Mouse (Mus musculus) hindbrain, embryonic 14.5 days (tissue): ENCODE measurements at regions not wholly inside any gene's neighbourhood (a gene's known extent, or its start where the extent isn't known, plus 50 kb on each side); places are given as distances from the start of the nearest gene placed in this dataset.

Source experiments
- ATAC-seq: fragments of 200-750 bp; cut with Nextera tagmentation; 2 replicates; pipeline ENCODE4 v1.8.0; 2017; ENCODE audit warnings: moderate number of reproducible peaks, mild to moderate bottlenecking, moderate TSS enrichment, moderate library complexity; ENCODE audit not compliant: low FRiP score
- DNase-seq: peaks from one replicate; pipeline ENCODE4 v3.0.0-alpha.2; 2015; ENCODE audit warnings: low spot score
- H3K27ac ChIP-seq: fragments of 300-500 bp; sonication (generic); 2 replicates; pipeline ENCODE4 v1.5.1; 2014; ENCODE audit warnings: mild to moderate bottlenecking, moderate library complexity
- H3K27me3 ChIP-seq: fragments of 300-500 bp; sonication (generic); 2 replicates; pipeline ENCODE4 v1.6.1; 2014; ENCODE audit warnings: mild to moderate bottlenecking, low read length, mixed read lengths; ENCODE audit not compliant: control insufficient read depth, insufficient read depth
- H3K36me3 ChIP-seq: fragments of 300-500 bp; sonication (generic); replicated peaks from 2 replicates; pipeline ENCODE4 v1.6.1; 2014; ENCODE audit not compliant: control insufficient read depth, insufficient read depth
- H3K4me1 ChIP-seq: fragments of 300-500 bp; sonication (generic); replicated peaks from 2 replicates; pipeline ENCODE4 v1.6.1; 2014; ENCODE audit warnings: antibody characterized with exemption, low read length, mixed read lengths; ENCODE audit not compliant: control insufficient read depth, insufficient read depth
- H3K4me2 ChIP-seq: fragments of 300-500 bp; sonication (generic); replicated peaks from 2 replicates; pipeline ENCODE4 v1.6.1; 2014; ENCODE audit warnings: mild to moderate bottlenecking, moderate library complexity
- H3K4me3 ChIP-seq: fragments of 300-500 bp; sonication (generic); replicated peaks from 2 replicates; pipeline ENCODE4 v1.5.1; 2014; ENCODE audit warnings: mild to moderate bottlenecking, low read length
- H3K9ac ChIP-seq: fragments of 300-500 bp; sonication (generic); 2 replicates; pipeline ENCODE4 v1.6.1; 2014
- H3K9me3 ChIP-seq: fragments of 300-500 bp; sonication (generic); 2 replicates; pipeline ENCODE4 v1.6.1; 2016; ENCODE audit warnings: low read length; ENCODE audit not compliant: control insufficient read depth
- WGBS: fragments of 180-500 bp; shearing (Covaris S2); extraction: QIAGEN DNeasy Blood & Tissue Kit; methylation state at CpG from one replicate; pipeline ENCODE4 v1.1.7; 2014; 5-methylcytosine and 5-hydroxymethylcytosine counted together

DNA sequence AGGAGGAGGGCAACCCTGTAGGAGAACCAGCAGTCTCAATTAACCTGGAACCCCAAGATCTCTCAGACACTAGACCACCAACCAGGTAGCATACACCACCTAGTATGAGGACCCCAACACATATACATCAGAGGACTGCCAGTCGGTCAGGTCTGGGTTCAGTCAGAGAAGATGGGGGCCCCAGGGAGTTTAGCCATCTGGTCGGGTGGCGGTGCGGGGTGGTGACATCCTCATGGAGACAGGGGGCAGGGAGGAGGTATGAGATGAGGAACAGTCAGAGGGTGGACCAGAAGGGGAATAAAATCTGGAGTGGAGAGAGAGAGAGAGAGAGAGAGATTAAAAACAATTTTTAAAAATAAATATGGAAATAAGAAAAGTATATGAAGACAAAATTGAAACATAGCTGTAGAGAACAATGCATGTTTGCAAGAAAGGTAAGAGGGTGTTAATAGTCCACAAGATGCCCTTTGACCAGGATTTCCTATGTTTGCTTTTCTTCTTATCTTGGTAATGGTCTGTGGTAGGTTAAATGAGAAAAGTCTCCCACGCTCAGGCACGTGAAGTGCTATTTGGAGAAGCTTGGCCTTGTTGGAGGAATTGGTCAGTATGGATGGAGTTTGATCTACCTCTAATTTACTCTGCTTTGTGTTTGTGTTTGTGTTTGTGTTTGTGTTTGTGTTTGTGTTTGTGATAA, 108.0 kb upstream of the Spaca1 start:
- Histone ChIP-seq H3K4me3 (no peak overlapping the region), H3K36me3 (no peaks in the 10 kb centered on the region), H3K4me1 (no peaks in the 10 kb centered on the region), H3K9me3 (no peaks in the 10 kb centered on the region), H3K27ac (no peak overlapping the region), H3K27me3 (no peaks in the 10 kb centered on the region), H3K9ac (no peak overlapping the region), H3K4me2 (no peak overlapping the region)
- WGBS = 92% methylated on average over 6 of the region's 6 CpGs
- no peak for DNase-seq
- ATAC-seq = no peak

DNA sequence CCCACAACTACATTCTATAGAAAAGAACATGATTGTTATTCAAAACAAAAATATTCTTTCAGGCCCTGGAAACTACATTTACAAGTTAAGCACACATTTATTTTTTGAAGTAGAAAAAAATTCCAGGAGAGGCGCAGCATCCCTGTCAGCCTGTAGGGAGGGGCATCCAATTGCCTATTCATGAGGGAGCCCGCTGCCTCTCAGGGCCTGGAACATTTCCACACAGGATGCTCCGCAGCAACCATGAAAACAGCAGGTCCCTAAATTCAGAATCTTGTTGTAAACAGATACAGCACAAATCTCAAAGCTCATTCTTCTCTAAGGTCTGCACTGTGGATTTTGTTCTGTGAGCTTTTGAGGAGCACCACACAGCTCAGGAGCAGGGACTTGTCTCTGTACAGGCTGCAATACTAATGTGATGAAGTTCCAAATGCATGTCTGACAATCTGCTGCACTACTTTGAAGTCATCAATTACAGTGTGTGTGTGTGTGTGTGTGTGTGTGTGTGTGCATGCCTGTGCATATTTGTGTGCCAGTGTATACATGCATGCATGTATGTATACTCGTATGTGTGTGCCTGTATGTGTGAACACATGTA, 121.4 kb upstream of the Spaca1 start:
- no peak overlapping the region for H3K9ac ChIP-seq
- H3K4me3 ChIP-seq = no peak overlapping the region
- no peak overlapping the region for H3K27ac ChIP-seq
- 47% methylated on average over 4 of the region's 4 CpGs for WGBS
- H3K27me3 ChIP-seq = no peaks in the 10 kb centered on the region
- no peak overlapping the region for H3K4me2 ChIP-seq
- peak; percentile 23 for DNase-seq
- no peak for ATAC-seq
- peaks cover 5% of the 10 kb centered on the region for H3K4me1 ChIP-seq
- H3K9me3 ChIP-seq = no peaks in the 10 kb centered on the region
- no peaks in the 10 kb centered on the region for H3K36me3 ChIP-seq

DNA sequence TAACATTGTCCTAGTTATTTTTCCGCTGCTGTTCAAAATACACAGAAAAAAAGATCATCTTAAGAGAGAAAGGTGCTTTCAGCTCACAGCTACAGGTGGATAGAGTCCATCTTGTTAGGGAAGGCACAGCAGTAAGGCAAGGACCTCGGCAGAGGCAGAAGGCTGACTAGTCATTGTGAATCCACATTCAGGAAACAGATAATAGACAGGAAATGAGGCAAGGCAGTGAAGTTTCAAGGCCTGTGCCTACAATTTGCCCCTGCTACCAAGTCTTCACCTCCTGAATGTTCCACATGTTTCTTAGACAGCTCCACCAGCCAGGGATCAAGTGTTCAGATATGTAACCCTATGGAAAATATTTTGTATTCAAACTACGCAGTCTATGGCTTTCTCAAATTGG, 122.0 kb upstream of the Spaca1 start:
- WGBS = 80% methylated on average over 3 of the region's 3 CpGs
- H3K27ac ChIP-seq = no peak overlapping the region
- H3K27me3 ChIP-seq = no peaks in the 10 kb centered on the region
- no peak overlapping the region for H3K4me2 ChIP-seq
- DNase-seq (peak; percentile 14), ATAC-seq (no peak)
- no peak overlapping the region for H3K9ac ChIP-seq
- no peak overlapping the region for H3K4me3 ChIP-seq
- peaks cover 5% of the 10 kb centered on the region for H3K4me1 ChIP-seq
- H3K36me3 ChIP-seq = no peaks in the 10 kb centered on the region
- H3K9me3 ChIP-seq = no peaks in the 10 kb centered on the region

DNA sequence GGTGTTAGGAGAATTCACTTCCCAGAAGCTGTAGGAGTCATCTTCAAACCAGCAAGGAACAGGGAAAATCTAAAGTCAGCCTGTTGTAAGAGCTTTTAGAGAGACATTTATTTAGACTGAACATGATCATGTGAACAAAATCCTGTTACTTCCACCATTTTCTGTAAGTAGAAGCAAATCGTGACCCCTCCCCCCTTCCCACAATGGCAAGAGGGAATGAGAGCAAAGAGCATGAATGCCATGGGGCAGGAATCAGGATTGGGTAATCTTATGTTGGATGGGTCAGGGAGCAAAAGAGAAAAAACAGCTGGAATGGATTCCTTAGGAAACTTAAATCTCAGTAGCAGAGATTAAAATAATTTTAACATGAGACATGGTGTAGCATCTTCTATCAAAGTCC, 127.4 kb upstream of the Spaca1 start:
- no peak for ATAC-seq
- Histone ChIP-seq H3K27ac (no peak overlapping the region), H3K27me3 (no peaks in the 10 kb centered on the region), H3K9me3 (no peaks in the 10 kb centered on the region), H3K4me1 (no peaks in the 10 kb centered on the region), H3K4me3 (no peak overlapping the region), H3K4me2 (no peak overlapping the region), H3K36me3 (no peaks in the 10 kb centered on the region), H3K9ac (no peak overlapping the region)
- DNase-seq = peak; percentile 4
- WGBS = 91% methylated on average over 1 of the region's 1 CpGs

DNA sequence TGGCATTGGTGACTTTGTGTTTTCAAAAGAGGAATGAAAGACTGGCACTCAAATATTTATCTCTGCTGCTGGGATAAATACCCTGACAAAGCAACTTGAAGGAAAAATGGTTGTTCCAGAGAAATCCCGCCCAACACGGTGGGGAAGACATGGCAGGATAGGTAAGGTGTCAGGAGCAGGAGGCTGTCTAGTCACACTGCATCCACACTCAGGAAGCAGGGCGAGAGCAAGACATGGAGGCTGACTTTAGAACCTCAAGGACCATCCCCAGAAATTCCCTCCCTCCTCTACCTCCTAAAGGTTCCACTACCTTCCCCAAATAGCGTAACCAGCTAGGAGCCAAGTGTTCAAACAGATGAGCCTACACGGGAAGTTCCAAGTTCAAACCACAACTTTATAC, 136.5 kb upstream of the Spaca1 start:
- no peak overlapping the region for H3K4me2 ChIP-seq
- H3K27me3 ChIP-seq = no peaks in the 10 kb centered on the region
- H3K4me3 ChIP-seq = no peak overlapping the region
- ATAC-seq = no peak
- no peak overlapping the region for H3K9ac ChIP-seq
- DNase-seq = no peak
- H3K36me3 ChIP-seq = no peaks in the 10 kb centered on the region
- H3K27ac ChIP-seq = no peak overlapping the region
- no peaks in the 10 kb centered on the region for H3K4me1 ChIP-seq
- 96% methylated on average over 5 of the region's 5 CpGs for WGBS
- no peaks in the 10 kb centered on the region for H3K9me3 ChIP-seq

DNA sequence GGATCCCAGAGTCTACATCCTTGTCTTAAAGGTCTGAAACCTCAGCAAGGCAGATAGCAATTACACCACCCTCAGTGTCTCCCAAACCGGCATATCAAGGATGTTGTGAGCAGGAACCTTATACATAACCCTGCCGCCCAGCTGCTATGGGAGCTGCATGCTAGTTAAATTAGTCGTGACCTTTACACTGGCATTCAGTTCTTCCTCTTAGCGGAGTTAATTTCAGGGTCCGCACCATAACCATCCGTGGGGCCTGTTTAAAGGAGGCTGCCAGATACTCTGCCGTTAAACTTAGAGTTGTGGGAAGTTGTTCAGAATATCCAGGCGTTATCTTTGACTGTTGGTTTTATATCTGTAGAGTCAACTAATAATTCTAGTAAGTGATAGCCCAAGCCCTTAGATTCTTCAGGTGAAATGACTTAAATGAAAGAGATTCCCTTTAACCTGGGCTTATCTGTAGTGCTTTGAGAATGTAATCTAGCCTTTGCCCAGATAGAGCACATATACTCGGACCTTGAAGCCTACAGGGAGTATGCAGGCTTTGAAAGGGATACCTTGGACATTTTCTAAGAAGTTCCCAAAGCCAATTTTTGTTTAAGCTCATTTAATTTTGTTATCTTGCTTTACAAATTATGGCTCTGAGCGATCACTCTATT, 153.3 kb upstream of the Spaca1 start:
- H3K27me3 ChIP-seq = no peaks in the 10 kb centered on the region
- no peak overlapping the region for H3K4me3 ChIP-seq
- WGBS = 83% methylated on average over 10 of the region's 10 CpGs
- no peak overlapping the region for H3K9ac ChIP-seq
- H3K27ac ChIP-seq = no peak overlapping the region
- DNase-seq (no peak), ATAC-seq (no peak)
- no peaks in the 10 kb centered on the region for H3K36me3 ChIP-seq
- H3K4me2 ChIP-seq = no peak overlapping the region
- H3K4me1 ChIP-seq = no peaks in the 10 kb centered on the region
- H3K9me3 ChIP-seq = no peaks in the 10 kb centered on the region

DNA sequence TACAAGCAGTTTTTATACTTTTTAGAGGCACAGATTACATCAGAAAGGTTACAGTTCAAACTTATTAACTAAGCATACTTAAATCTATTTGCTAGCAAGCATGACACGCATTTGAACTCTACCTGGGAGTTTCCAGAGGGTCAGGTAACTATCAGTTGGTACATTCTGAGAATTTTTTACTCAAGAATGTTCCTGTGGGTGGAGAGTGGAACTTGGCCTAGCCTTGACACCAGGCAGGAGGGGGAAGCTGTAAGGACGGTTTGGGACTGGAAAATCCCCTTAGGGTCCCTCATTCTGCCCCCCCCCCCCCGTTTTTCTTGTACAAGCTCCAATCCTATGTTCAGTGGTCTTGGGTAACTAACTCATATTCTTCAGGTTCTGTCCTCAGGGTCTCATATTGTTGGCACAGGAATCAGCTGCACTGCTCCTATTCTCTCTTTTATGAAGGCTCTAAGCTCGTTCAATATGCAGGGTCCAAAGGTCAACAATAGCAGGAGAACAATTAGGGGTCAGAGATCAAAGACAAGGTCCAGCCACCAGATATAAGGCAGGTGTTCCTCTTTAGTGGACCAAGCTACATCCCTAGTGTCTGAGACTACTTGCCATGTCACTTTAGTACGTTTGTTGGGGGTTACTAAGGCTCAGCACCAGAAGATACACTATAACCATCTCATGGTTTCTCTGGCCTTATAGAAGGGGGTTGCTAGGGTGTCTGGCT, 159.3 kb upstream of the Spaca1 start:
- Histone ChIP-seq H3K27ac (no peak overlapping the region), H3K27me3 (no peaks in the 10 kb centered on the region), H3K4me2 (no peak overlapping the region), H3K36me3 (no peaks in the 10 kb centered on the region), H3K4me1 (no peaks in the 10 kb centered on the region), H3K9ac (no peak overlapping the region), H3K9me3 (no peaks in the 10 kb centered on the region), H3K4me3 (no peak overlapping the region)
- DNase-seq (no peak), ATAC-seq (no peak)
- WGBS = 66% methylated on average over 5 of the region's 5 CpGs

DNA sequence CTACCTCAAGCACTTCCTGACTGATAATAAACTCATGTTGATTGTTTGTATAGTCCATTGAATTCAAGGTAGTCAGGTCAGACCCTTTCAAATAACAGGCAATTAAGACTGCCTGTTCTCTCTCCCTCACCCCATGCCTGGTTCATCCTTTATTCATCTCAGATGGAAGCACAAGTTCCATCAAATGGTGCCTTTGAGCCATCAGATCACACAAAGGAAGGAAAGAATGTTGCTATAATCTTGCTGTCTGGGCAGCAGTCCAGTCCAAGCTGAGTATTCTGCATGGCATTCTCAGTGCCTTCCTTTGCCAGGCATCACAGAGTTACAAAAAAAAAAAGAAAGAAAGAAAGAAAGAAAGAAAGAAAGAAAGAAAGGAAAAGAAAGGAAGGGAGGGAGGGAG, 163.7 kb upstream of the Spaca1 start:
- H3K27ac ChIP-seq = no peak overlapping the region
- ATAC-seq (no peak), DNase-seq (no peak)
- no peak overlapping the region for H3K4me2 ChIP-seq
- no peaks in the 10 kb centered on the region for H3K9me3 ChIP-seq
- no peaks in the 10 kb centered on the region for H3K27me3 ChIP-seq
- no peak overlapping the region for H3K4me3 ChIP-seq
- no peaks in the 10 kb centered on the region for H3K36me3 ChIP-seq
- H3K9ac ChIP-seq = no peak overlapping the region
- no peaks in the 10 kb centered on the region for H3K4me1 ChIP-seq

DNA sequence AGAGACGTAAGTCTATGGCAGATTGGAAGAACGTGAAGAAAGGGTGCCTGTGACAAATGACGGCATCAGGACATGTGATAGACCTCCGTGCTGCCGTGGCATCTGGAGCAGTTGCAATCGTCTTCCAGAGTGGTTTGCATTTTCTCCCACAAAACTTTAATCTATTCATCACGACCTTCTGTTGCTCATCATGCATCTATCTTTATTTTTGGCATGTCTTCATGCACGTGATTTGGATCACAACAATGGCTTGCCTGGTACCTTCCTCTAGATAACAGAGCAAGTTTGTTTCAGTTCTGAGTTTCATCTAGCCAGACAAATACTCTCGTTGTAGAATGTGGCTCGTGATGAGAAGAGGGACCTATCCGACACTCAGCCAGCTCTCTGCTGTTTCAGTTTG, 164.4 kb upstream of the Spaca1 start:
- Histone ChIP-seq H3K27me3 (no peaks in the 10 kb centered on the region), H3K36me3 (no peaks in the 10 kb centered on the region), H3K4me1 (no peaks in the 10 kb centered on the region), H3K9me3 (no peaks in the 10 kb centered on the region), H3K27ac (no peak overlapping the region), H3K9ac (no peak overlapping the region), H3K4me2 (no peak overlapping the region), H3K4me3 (no peak overlapping the region)
- DNase-seq (no peak), ATAC-seq (no peak)
- WGBS = 89% methylated on average over 11 of the region's 11 CpGs
